Comparison of ENCODE assay signal across 13 mouse cellular contexts in genomic region chr16:24092136-24092535, GRCm38 (mm10).
"Had no signal": no experiment of that assay in that cellular context is flagged by ENCODE, and none has a peak within 500 bp of the region (broad histone marks: within the 10 kb centered on the region; RNA-seq: fewer than 3 reads in every experiment).

No protein-coding gene starts in this region.

- H3K4me2 ChIP-seq: kidney, embryonic 15.5 days; limb, embryonic 15.5 days; liver, embryonic 12.5 days; lung, embryonic 15.5 days; midbrain, embryonic 11.5 days; midbrain, embryonic 15.5 days had no signal

- ATAC-seq: liver, embryonic 12.5 days; midbrain, embryonic 15.5 days had no signal

- H3K9ac ChIP-seq: kidney, embryonic 15.5 days; limb, embryonic 15.5 days; liver, embryonic 12.5 days; lung, embryonic 15.5 days; midbrain, embryonic 15.5 days had no signal

- H3K9me3 ChIP-seq: kidney, embryonic 15.5 days; limb, embryonic 15.5 days; liver, embryonic 12.5 days; lung, embryonic 15.5 days; megakaryocyte, embryonic 14.5 days; midbrain, embryonic 15.5 days had no signal

- H3K4me1 ChIP-seq: kidney, embryonic 15.5 days; limb, embryonic 15.5 days; liver, embryonic 12.5 days; lung, embryonic 15.5 days; megakaryocyte, embryonic 14.5 days; midbrain, embryonic 15.5 days had no signal

- H3K36me3 ChIP-seq: kidney, embryonic 15.5 days; limb, embryonic 15.5 days; liver, embryonic 12.5 days; lung, embryonic 15.5 days; midbrain, embryonic 15.5 days had no signal

- H3K27me3 ChIP-seq: kidney, embryonic 15.5 days; limb, embryonic 15.5 days; liver, embryonic 12.5 days; lung, embryonic 15.5 days; midbrain, embryonic 15.5 days had no signal

- H3K4me3 ChIP-seq: kidney, embryonic 15.5 days; left cerebral cortex, adult 2 months; limb, embryonic 15.5 days; liver, embryonic 12.5 days; lung, embryonic 15.5 days; megakaryocyte, embryonic 14.5 days; midbrain, embryonic 15.5 days had no signal

- H3K27ac ChIP-seq: kidney, embryonic 15.5 days; left cerebral cortex, adult 2 months; limb, embryonic 15.5 days; liver, embryonic 12.5 days; lung, embryonic 15.5 days; macrophage; midbrain, embryonic 15.5 days had no signal

- DNase-seq: kidney, adult 2 months; kidney, postnatal 14 days; lung, postnatal 14 days; right cerebral cortex, postnatal 14 days had no signal
